Mouse (Mus musculus) myocyte (in vitro differentiated cells): ENCODE data around the gene Tes3-ps. TPM values are rescaled to one million over a fixed set of nuclear protein-coding genes. Genes with fewer than 3 reads are reported as not detected.

Source experiments
- H3K27me3 ChIP-seq: one replicate; pipeline ENCODE4 v1.6.1; 2011; ENCODE audit not compliant: control insufficient read depth, insufficient read depth, insufficient read length
- H3K36me3 ChIP-seq: one replicate; pipeline ENCODE4 v1.6.1; 2011; ENCODE audit not compliant: control insufficient read depth, insufficient read depth
- H3K4me2 ChIP-seq: one replicate; pipeline ENCODE4 v1.6.1; 2011; ENCODE audit warnings: low read depth, control low read depth
- H3K4me3 ChIP-seq: one replicate; pipeline ENCODE4 v1.5.1; 2011; ENCODE audit warnings: mild to moderate bottlenecking, control low read depth, moderate library complexity
- H3K79me2 ChIP-seq: one replicate; pipeline ENCODE4 v1.6.1; 2011; ENCODE audit not compliant: control insufficient read depth, insufficient read depth
- H3ac ChIP-seq: one replicate; pipeline ENCODE4 v1.6.1; 2011; ENCODE audit not compliant: control insufficient read depth, insufficient read length
- CEBPB ChIP-seq: IDR thresholded peaks from 2 replicates; pipeline ENCODE4 v1.6.1; 2011; ENCODE audit warnings: mild to moderate bottlenecking, moderate library complexity; ENCODE audit not compliant: poor library complexity, insufficient read depth, severe bottlenecking
- E2F4 ChIP-seq: IDR thresholded peaks from one replicate; pipeline ENCODE4 v1.6.1; 2011; ENCODE audit warnings: mild to moderate bottlenecking, control low read depth, moderate library complexity; ENCODE audit not compliant: insufficient read depth
- MAX ChIP-seq: IDR thresholded peaks from one replicate; pipeline ENCODE4 v1.6.1; 2011; ENCODE audit warnings: low read depth, mild to moderate bottlenecking, control low read depth
- MYOD1 ChIP-seq, 3 experiments: IDR thresholded peaks; one replicate each; pipeline ENCODE4 v1.6.1; 2011; ENCODE audit warnings: control low read depth in 2 of 3, low read depth in 2 of 3, mild to moderate bottlenecking in 2 of 3, moderate library complexity in 1 of 3; ENCODE audit not compliant: insufficient read length in 2 of 3, control insufficient read depth in 1 of 3
- MYOG ChIP-seq, 3 experiments: IDR thresholded peaks; one replicate each; pipeline ENCODE4 v1.6.1; 2011; ENCODE audit warnings: control low read depth in 2 of 3, low read depth in 2 of 3, mild to moderate bottlenecking in 2 of 3; ENCODE audit not compliant: insufficient read length in 2 of 3, control insufficient read depth in 1 of 3, insufficient read depth in 1 of 3
- POLR2A ChIP-seq: IDR thresholded peaks from one replicate; pipeline ENCODE4 v1.6.1; 2011; ENCODE audit warnings: low read depth, mild to moderate bottlenecking, control low read depth, moderate library complexity; ENCODE audit not compliant: insufficient read length
- POLR2AphosphoS2 ChIP-seq: IDR thresholded peaks from one replicate; pipeline ENCODE4 v1.6.1; 2011; ENCODE audit warnings: low read depth, control low read depth; ENCODE audit not compliant: insufficient read length
- REST ChIP-seq: IDR thresholded peaks from one replicate; pipeline ENCODE4 v1.6.1; 2011; ENCODE audit warnings: mild to moderate bottlenecking, control low read depth, moderate library complexity; ENCODE audit not compliant: insufficient read depth, insufficient read length
- SRF ChIP-seq: IDR thresholded peaks from one replicate; pipeline ENCODE4 v1.6.1; 2011; ENCODE audit warnings: low read depth; ENCODE audit not compliant: control insufficient read depth, insufficient read length
- TCF12 ChIP-seq: IDR thresholded peaks from one replicate; pipeline ENCODE4 v1.6.1; 2011; ENCODE audit warnings: mild to moderate bottlenecking, control low read depth; ENCODE audit not compliant: poor library complexity, insufficient read depth, severe bottlenecking
- TCF3 ChIP-seq: IDR thresholded peaks from one replicate; pipeline ENCODE4 v1.6.1; 2011; ENCODE audit warnings: low read depth, control low read depth; ENCODE audit not compliant: insufficient read length
- USF1 ChIP-seq: IDR thresholded peaks from one replicate; pipeline ENCODE4 v1.6.1; 2011; ENCODE audit warnings: low read depth, mild to moderate bottlenecking, control low read depth, moderate library complexity
- polyA plus RNA-seq: library from polyadenylated mRNA; unstranded; fragments of >200 nt; fragmentation: generic; extraction: Trizol; gene quantifications from one replicate; pipeline ENCODE4 v1.2.1, GENCODE M21; 2012; ENCODE audit warnings: missing spikeins

The Tes3-ps gene
- polyA plus RNA-seq, 1 experiment = 0.61 TPM

DNA sequence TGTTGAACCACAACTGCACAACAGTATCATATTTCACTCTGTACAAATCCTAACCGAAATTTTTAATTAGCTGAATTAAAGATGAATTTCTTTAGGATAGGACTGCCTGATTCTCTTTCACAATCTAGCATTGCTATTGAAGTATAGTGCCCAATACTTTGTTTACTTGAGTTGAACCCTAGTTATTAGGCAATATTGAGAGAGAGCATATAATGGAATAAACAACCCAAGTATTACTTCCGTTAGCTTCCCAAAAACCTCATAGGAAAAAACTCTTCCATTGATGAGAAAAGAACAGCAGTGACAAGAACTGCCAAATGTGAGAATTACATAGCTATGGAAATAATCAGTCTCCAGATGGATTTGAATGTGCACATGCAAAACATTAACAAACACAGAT is 33.1 kb downstream of the Tes3-ps start:
- no peak overlapping the region for H3ac ChIP-seq

GRCm38 (mm10) chr13:49530636-49531035 is 37.5 kb downstream of the Tes3-ps start:
- Histone ChIP-seq H3K79me2 (no peaks in the 10 kb centered on the region), H3K4me3 (no peak overlapping the region), H3K4me2 (no peak overlapping the region), H3K36me3 (no peaks in the 10 kb centered on the region), H3ac (no peak overlapping the region), H3K27me3 (no peaks in the 10 kb centered on the region)
- no peak for TF ChIP-seq MYOD1 (IDR thresholded peaks at IDR 0.05; ENCODE audit: control insufficient read depth in 1 of 3, insufficient read length in 2 of 3, low read depth in 2 of 3)

More for the DNA sequence above, 33.1 kb downstream of the Tes3-ps start:
- Histone ChIP-seq H3K36me3 (no peaks in the 10 kb centered on the region), H3K4me3 (no peak overlapping the region), H3K27me3 (no peaks in the 10 kb centered on the region), H3K4me2 (no peak overlapping the region), H3K79me2 (no peaks in the 10 kb centered on the region)
- TF ChIP-seq REST = no peak
- no peak for TF ChIP-seq POLR2AphosphoS2
- no peak for TF ChIP-seq USF1
- TF ChIP-seq POLR2A = no peak
- TF ChIP-seq E2F4 = no peak
- no peak for TF ChIP-seq TCF12
- no peak for TF ChIP-seq MYOD1 (IDR thresholded peaks at IDR 0.05; ENCODE audit: control insufficient read depth in 1 of 3, insufficient read length in 2 of 3, low read depth in 2 of 3)
- no peak for TF ChIP-seq CEBPB

DNA sequence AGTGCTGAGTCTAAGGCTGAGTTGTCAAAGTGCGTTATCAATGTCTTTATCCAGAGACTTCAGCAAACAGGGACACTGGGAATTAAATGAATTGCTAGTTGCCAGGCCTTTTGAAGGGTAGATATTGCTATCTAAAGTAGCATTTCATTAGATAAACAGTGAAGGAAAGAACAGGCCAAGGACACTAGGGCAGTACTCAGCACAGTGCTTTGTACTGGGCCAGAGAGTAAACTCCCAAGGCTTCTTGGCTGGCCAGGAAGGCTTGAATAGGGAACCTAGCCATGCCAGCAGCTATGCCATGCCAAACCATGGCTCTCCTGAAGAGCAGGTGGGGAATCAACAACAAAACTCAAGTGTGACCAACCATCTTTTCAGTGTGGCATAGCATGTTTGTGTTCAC is 43.8 kb downstream of the Tes3-ps start:
- no peaks in the 10 kb centered on the region for H3K27me3 ChIP-seq
- H3ac ChIP-seq = no peak overlapping the region
- H3K4me2 ChIP-seq = no peak overlapping the region
- no peaks in the 10 kb centered on the region for H3K36me3 ChIP-seq
- TF ChIP-seq POLR2AphosphoS2 = no peak
- no peak for TF ChIP-seq TCF12
- TF ChIP-seq E2F4 = no peak
- TF ChIP-seq USF1 = no peak
- TF ChIP-seq MYOD1 (IDR thresholded peaks at IDR 0.05; ENCODE audit: control insufficient read depth in 1 of 3, insufficient read length in 2 of 3, low read depth in 2 of 3) = no peak
- no peak for TF ChIP-seq MYOG (IDR thresholded peaks at IDR 0.05; ENCODE audit: control insufficient read depth in 1 of 3, insufficient read depth in 1 of 3, insufficient read length in 2 of 3, low read depth in 2 of 3)
- no peak for TF ChIP-seq MAX
- no peak for TF ChIP-seq SRF
- no peak for TF ChIP-seq POLR2A
- TF ChIP-seq REST = no peak
- no peak for TF ChIP-seq CEBPB
- TF ChIP-seq TCF3 = no peak
- no peak overlapping the region for H3K4me3 ChIP-seq
- peaks cover 3% of the 10 kb centered on the region for H3K79me2 ChIP-seq

- no peak for TF ChIP-seq TCF3
- no peak for TF ChIP-seq POLR2A
- no peak for TF ChIP-seq E2F4
- no peak for TF ChIP-seq CEBPB
- H3K4me3 ChIP-seq = no peak overlapping the region
- H3ac ChIP-seq = no peak overlapping the region
- peaks cover 3% of the 10 kb centered on the region for H3K79me2 ChIP-seq
- H3K36me3 ChIP-seq = no peaks in the 10 kb centered on the region
- no peaks in the 10 kb centered on the region for H3K27me3 ChIP-seq
- H3K4me2 ChIP-seq = no peak overlapping the region
These were observed 45.6 kb downstream of the Tes3-ps start for GRCm38 (mm10) chr13:49538693-49539092.

DNA sequence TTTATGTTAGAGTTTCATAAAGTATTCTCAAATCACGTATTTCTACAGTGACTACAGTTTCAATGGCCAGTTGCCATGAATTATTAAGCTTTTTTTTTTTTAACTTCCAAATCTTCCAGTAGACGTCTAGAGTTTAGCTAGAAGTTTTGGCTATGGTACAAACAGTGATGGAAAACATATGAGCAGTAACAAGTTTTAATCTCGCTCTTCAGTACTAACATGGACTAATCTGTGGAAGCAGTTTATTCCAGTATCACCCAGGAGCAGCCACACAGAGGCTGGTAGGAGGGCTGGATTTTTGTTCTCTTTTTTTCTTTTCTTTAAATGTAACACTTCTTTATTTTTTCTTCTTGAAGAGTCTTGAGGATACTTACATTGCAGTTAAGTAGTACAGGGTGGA is 51.2 kb downstream of the Tes3-ps start, which contains the start of gene Aspn:
TSS of gene Aspn (plus strand) at position 165 of the 400 bp plus-strand sequence.
- no peaks in the 10 kb centered on the region for H3K79me2 ChIP-seq
- no peak within 1 kb of the TSS for H3ac ChIP-seq
- H3K4me3 ChIP-seq = no peak within 1 kb of the TSS
- peak within 1 kb of the TSS; percentile 28 for H3K4me2 ChIP-seq
- H3K27me3 ChIP-seq = no peaks in the 10 kb centered on the region
- TF ChIP-seq USF1 (no peak), E2F4 (no peak), TCF12 (no peak), SRF (no peak), POLR2A (no peak), MAX (no peak), TCF3 (no peak), CEBPB (no peak), POLR2AphosphoS2 (no peak), MYOD1 (IDR thresholded peaks at IDR 0.05; ENCODE audit: control insufficient read depth in 1 of 3, insufficient read length in 2 of 3, low read depth in 2 of 3) (no peak), REST (no peak), MYOG (IDR thresholded peaks at IDR 0.05; ENCODE audit: control insufficient read depth in 1 of 3, insufficient read depth in 1 of 3, insufficient read length in 2 of 3, low read depth in 2 of 3) (no peak)
- H3K36me3 ChIP-seq = no peaks in the 10 kb centered on the region

GRCm38 (mm10) chr13:49545646-49546045 is 52.5 kb downstream of the Tes3-ps start:
- Histone ChIP-seq H3K36me3 (no peaks in the 10 kb centered on the region), H3ac (no peak overlapping the region), H3K4me2 (peak overlapping the region; percentile 28)

More at GRCm38 (mm10) chr13:49545646-49546045, 52.5 kb downstream of the Tes3-ps start:
- H3K79me2 ChIP-seq = no peaks in the 10 kb centered on the region
- H3K4me3 ChIP-seq = no peak overlapping the region
- TF ChIP-seq MYOD1 (IDR thresholded peaks at IDR 0.05; ENCODE audit: control insufficient read depth in 1 of 3, insufficient read length in 2 of 3, low read depth in 2 of 3) = peak; percentile 54 to 72 (median 56)
- TF ChIP-seq MYOG (IDR thresholded peaks at IDR 0.05; ENCODE audit: control insufficient read depth in 1 of 3, insufficient read depth in 1 of 3, insufficient read length in 2 of 3, low read depth in 2 of 3) = peak in 2 of 3 experiments; percentile 22 to 64
- no peak for TF ChIP-seq POLR2AphosphoS2
- TF ChIP-seq CEBPB = no peak
- H3K27me3 ChIP-seq = no peaks in the 10 kb centered on the region
